Mouse (Mus musculus): ENCODE results near the gene Atoh7. TPM values are rescaled to one million over a fixed set of nuclear protein-coding genes. Genes with fewer than 3 reads are reported as not detected.

Gene Atoh7
- polyA plus RNA-seq (2014; fragmentation: Illumina TruSeq; extraction: RNeasy Lipid Tissue Mini Kit (QIAGEN cat#74804); ENCODE audit: low read depth, low replicate concordance): not detected

DNA sequence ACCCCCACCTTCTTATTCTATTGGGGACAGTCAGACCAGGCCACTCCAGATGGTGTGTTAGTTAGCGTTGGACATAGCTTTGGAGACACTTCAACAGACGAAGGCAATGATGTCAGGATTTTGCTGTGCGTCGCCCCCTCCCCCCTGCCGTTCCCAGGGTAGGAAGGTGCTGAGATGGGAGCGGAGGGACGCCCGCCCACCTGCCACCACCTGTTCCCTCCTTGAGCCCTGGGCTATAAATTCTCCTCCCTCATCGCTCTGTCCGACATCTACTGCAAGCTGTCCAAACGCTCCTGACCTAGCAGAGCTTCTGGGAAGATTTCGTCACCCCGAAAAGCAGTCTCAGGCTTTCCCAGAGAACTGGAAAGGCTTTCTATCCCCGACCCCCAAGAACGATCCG, at the start of gene Atoh7:
Gene Atoh7, plus strand, starts transcription at position 131 of the 400 bp plus-strand sequence.

DNA sequence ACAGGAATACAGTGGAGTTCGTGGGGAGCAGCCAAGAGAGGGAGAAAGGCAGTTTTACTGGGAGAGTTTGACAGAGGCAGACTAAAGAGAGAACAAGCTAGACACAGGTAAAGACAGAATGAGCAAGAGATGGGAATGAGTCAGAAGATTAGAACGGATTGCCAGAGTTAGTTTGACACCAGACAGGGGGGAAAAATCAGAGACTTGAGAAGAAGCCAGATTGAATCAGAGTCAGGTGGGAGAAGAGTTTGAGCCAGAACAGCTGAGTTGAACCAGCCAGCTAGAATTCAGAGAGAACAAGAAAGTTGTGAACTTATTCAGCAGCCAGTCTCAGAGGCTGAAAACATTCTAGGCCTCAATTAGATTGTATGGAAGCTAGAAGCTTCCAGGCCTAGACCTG, 39.6 kb upstream of the Atoh7 start, which contains the start of gene Pbld1:
Gene Pbld1, plus strand, starts transcription at position 301 of the 400 bp plus-strand sequence.

Other genes with a start within 250 kb of the Atoh7 start
- gene Tet1, start 190.7 kb upstream of the Atoh7 start, polyA plus RNA-seq (2014; fragmentation: Illumina TruSeq; extraction: RNeasy Lipid Tissue Mini Kit (QIAGEN cat#74804); ENCODE audit: low read depth, low replicate concordance): 0.08 TPM
- gene Slc25a16, start 179.0 kb upstream of the Atoh7 start, polyA plus RNA-seq (2014; fragmentation: Illumina TruSeq; extraction: RNeasy Lipid Tissue Mini Kit (QIAGEN cat#74804); ENCODE audit: low read depth, low replicate concordance): 81.7 TPM
- 7.8 TPM for gene Dna2, start 152.6 kb upstream of the Atoh7 start, polyA plus RNA-seq (2014; fragmentation: Illumina TruSeq; extraction: RNeasy Lipid Tissue Mini Kit (QIAGEN cat#74804); ENCODE audit: low read depth, low replicate concordance)
- 5.6 TPM for gene Rufy2, start 119.4 kb upstream of the Atoh7 start, polyA plus RNA-seq (2014; fragmentation: Illumina TruSeq; extraction: RNeasy Lipid Tissue Mini Kit (QIAGEN cat#74804); ENCODE audit: low read depth, low replicate concordance)
- gene Hnrnph3, start 75.4 kb upstream of the Atoh7 start, polyA plus RNA-seq (2014; fragmentation: Illumina TruSeq; extraction: RNeasy Lipid Tissue Mini Kit (QIAGEN cat#74804); ENCODE audit: low read depth, low replicate concordance): 43.9 TPM
- 103 TPM for gene Pbld2, start 75.3 kb upstream of the Atoh7 start, polyA plus RNA-seq (2014; fragmentation: Illumina TruSeq; extraction: RNeasy Lipid Tissue Mini Kit (QIAGEN cat#74804); ENCODE audit: low read depth, low replicate concordance)
- 110 TPM for gene Pbld1, start 39.5 kb upstream of the Atoh7 start, polyA plus RNA-seq (2014; fragmentation: Illumina TruSeq; extraction: RNeasy Lipid Tissue Mini Kit (QIAGEN cat#74804); ENCODE audit: low read depth, low replicate concordance)
- gene Mypn, start 104.3 kb downstream of the Atoh7 start, polyA plus RNA-seq (2014; fragmentation: Illumina TruSeq; extraction: RNeasy Lipid Tissue Mini Kit (QIAGEN cat#74804); ENCODE audit: low read depth, low replicate concordance): not detected
- 133 TPM for gene Herc4, start 144.2 kb downstream of the Atoh7 start, polyA plus RNA-seq (2014; fragmentation: Illumina TruSeq; extraction: RNeasy Lipid Tissue Mini Kit (QIAGEN cat#74804); ENCODE audit: low read depth, low replicate concordance)

Measured in liver, adult 10 weeks (tissue).